Mouse (Mus musculus) stomach, embryonic 16.5 days (tissue): ENCODE results near the gene Ptcd1. TPM values are rescaled to one million over a fixed set of nuclear protein-coding genes. Genes with fewer than 3 reads are reported as not detected.

Experiments used
- polyA plus RNA-seq: library from polyadenylated mRNA; unstranded; fragments of >200 nt; fragmentation: Nextera tagmentation; extraction: Ambion mirVana; gene quantifications from 2 replicates; pipeline ENCODE4 v1.2.1, GENCODE M21; 2015

Ptcd1 gene
- polyA plus RNA-seq, 1 experiment from 2014 or later: 15.1 TPM

Other genes with a start within 250 kb of the Ptcd1 start
- 7.0 and 7.7 TPM in 2 replicates for gene Smurf1, start 201.3 kb downstream of the Ptcd1 start, polyA plus RNA-seq
- not detected in 2 replicates for gene Gm4871, start 134.4 kb downstream of the Ptcd1 start, polyA plus RNA-seq
- not detected in 2 replicates for gene 1700018F24Rik, start 124.1 kb downstream of the Ptcd1 start, polyA plus RNA-seq
- gene Arpc1a, start 83.3 kb downstream of the Ptcd1 start, polyA plus RNA-seq: 148 and 155 TPM in 2 replicates
- 0.08 and 0.27 TPM in 2 replicates for gene Kpna7, start 83.1 kb downstream of the Ptcd1 start, polyA plus RNA-seq
- gene Arpc1b, start 52.9 kb downstream of the Ptcd1 start, polyA plus RNA-seq: 381 and 399 TPM in 2 replicates
- gene Pdap1, start 26.9 kb downstream of the Ptcd1 start, polyA plus RNA-seq: 77.8 and 81.4 TPM in 2 replicates
- gene Bud31, start 26.7 kb downstream of the Ptcd1 start, polyA plus RNA-seq: 147 and 167 TPM in 2 replicates
- gene Cpsf4, start 105 bp upstream of the Ptcd1 start, polyA plus RNA-seq: 35.2 and 36.3 TPM in 2 replicates
- 705 and 758 TPM in 2 replicates for gene Atp5j2, start 25.0 kb upstream of the Ptcd1 start, polyA plus RNA-seq
- 8.5 and 9.3 TPM in 2 replicates for gene Zkscan14, start 34.8 kb upstream of the Ptcd1 start, polyA plus RNA-seq
- gene Zkscan5, start 37.5 kb upstream of the Ptcd1 start, polyA plus RNA-seq: 11.1 and 11.3 TPM in 2 replicates
- gene Zfp655, start 64.6 kb upstream of the Ptcd1 start, polyA plus RNA-seq: 33.8 and 34.2 TPM in 2 replicates
- 0.21 and 0.36 TPM in 2 replicates for gene Zscan25, start 113.4 kb upstream of the Ptcd1 start, polyA plus RNA-seq
- not detected in 2 replicates for gene Cyp3a57, start 178.2 kb upstream of the Ptcd1 start, polyA plus RNA-seq